Mouse (Mus musculus) liver, adult 2 months (tissue): ENCODE measurements around the gene Arhgap31.

ENCODE experiments used
- CTCF ChIP-seq: fragments of 200-500 bp; IDR thresholded peaks from 2 replicates; pipeline ENCODE4 v1.5.1; 2011; ENCODE audit warnings: low read depth, low read length, control low read depth
- POLR2A ChIP-seq: fragments of 200-500 bp; IDR thresholded peaks from 2 replicates; pipeline ENCODE4 v1.6.1; 2011; ENCODE audit warnings: low read length, control low read depth; ENCODE audit not compliant: insufficient read depth; ENCODE audit errors: extremely low read depth

GRCm38 (mm10) chr16:38757626-38758025 lies 44.6 kb upstream of the Arhgap31 start:
- TF ChIP-seq CTCF (no peak), POLR2A (no peak)
